Mouse (Mus musculus): ENCODE data around the gene Mlec.
"Not testable (repeated sequence)": the region's sequence is repeated elsewhere in the genome, so short reads cannot be mapped to it uniquely, and the experiment has no call there.

Gene Mlec

DNA sequence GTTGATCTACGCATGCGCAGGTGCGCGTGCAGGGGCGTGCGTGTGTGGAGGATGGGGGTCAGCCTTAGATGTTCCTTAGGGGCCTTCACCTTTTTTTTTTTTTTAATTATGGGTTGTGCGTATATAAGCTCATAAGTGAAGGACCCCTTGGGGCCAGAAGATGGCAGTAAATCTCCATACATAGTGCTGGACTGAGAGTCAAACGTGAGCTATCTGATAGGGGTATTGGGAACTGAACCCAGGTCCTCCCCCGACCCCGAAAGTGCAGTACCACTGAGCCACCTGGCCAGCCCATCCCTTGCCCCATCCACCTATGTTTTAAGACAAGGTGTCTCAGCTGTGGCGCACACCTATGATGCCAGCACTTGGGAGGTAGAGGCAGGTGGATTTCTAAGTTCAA lies 21.6 kb upstream of the Mlec start:
- in situ Hi-C loops (cut with MboI, MseI) = no loop called here

DNA sequence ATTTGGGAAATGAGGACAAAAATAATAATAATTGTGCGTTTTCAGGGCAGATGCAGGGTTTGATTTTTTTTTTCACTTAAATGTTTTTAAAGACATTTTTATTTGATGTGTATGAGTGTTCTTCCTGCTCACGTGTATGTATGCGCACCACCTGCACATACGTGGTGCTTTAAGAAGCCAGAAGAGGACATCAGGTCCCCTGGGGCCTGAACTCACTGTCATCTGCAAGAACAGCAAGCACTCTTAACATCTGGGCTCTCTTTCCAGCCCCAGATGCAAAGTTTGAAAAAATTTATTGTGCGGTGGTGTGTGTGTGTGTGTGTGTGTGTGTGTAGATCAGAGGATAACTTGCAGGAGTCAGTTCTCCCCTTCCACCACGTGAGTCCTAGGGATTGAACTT lies 19.9 kb upstream of the Mlec start:
- in situ Hi-C loops (cut with MboI, MseI) = no loop called here

GRCm38 (mm10) chr5:115174554-115174953 lies 16.6 kb upstream of the Mlec start:
- in situ Hi-C loops (cut with MboI, MseI) = no loop called here

- in situ Hi-C loops (cut with MboI, MseI) = no loop called here
These were observed 12.2 kb upstream of the Mlec start for GRCm38 (mm10) chr5:115170150-115170549.

DNA sequence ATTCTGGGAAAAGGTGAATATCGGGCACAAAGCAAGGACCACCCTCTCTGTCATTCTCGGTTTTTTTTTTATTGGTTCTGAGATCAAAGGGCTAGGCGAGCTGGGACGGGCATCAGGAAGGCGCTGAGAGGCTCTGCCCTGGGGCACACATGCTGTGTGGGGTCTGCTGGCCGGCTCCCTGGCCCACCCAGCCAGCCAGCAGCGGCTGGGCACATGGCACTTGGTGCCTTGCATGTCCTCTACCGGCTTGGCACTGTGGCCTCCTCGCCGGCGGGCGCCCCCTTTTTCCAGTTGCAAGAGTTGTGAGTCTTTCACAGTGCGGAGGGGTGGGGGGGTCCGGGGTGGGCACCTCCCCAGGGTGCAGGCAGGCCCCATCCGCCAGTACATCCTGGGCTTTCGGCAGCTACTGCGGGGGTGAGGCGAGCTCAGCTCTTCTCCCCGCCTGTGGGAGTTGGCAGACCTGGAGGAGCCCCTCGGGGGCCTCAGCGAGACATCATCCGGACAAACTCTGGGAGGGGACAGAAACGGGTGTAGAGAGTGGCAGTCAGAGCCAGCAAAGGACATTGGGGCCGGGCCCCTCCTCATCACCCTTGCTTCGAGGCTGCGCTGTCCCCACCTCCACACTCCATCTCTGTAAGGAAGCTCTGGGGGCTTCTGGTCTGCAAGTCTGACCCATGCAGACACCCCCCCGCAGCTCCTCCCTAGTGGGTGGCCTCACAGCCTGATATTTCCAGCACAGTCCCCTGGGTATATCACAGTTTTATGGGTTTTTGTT lies 10.8 kb upstream of the Mlec start:
- in situ Hi-C loops (cut with MboI, MseI) = no loop called here

- in situ Hi-C loops (cut with MboI, MseI) = no loop called here
These were observed 9.4 kb upstream of the Mlec start for GRCm38 (mm10) chr5:115167396-115167795.

GRCm38 (mm10) chr5:115166815-115167194 lies 8.8 kb upstream of the Mlec start:
- in situ Hi-C loops (cut with MboI, MseI) = no loop called here

DNA sequence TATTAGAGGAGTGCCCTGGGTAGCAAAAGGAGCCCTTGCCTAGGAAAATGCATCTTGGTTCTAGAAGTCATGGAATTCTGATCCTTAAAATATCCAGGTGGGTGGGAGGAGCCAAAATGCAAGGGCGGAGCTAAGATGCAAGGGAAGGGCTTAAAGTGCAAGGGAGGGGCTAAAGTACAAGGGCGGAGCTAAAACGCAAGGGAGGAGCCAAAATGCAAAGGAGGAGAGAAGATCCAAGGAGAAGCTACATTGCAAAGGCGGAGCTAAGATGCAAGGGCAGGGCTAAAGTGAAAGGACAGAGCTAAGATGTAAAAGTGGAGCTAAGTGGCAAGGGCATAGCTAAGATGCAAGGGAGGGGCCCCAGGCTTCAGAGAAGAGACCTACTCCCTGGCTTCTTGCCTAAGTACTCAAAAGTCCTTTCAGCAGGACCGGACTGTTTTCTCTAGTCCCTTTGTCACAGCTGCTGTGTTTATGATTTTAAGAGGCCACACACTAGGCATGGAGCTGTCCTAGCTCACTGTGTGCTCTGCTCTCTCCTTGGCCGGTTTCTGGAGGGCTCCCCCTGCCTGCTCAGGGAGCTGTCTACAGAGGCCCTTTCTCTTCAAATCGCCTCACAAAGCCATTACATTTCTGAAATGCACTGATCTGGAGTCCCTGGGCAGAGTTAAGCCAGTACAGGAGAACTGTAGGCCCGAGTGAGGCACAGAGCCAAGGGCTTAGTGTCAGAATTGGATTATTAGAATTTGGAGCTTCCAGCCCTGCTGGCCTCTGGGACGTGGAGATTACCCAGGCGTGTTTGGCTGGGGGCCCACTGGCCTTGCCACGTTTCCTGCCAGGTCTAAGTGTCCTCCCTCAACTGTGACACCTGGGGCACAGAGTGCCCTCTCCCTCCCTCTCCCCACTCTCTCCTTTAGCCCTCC lies 8.2 kb upstream of the Mlec start:
- in situ Hi-C loops (cut with MboI, MseI) = no loop called here

DNA sequence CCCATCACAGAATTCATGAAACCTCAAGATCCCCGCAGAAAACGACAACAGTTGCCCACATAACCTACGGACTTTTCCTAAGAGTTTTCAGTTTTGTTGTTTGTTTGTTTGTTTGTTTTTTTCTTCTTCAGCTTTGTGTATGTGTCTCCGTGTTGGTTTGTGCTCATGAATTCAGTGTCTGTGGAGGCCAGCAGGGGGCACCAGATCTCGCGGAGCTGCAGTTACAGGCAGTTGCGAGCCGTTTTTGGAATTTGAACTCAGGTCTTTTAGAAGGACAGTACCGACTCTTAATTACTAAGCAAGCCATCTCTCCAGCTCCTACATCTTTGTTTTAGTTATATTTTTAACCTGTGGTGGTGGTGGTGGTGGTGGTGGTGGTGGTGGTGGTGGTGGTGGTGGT lies 7.4 kb upstream of the Mlec start:
- in situ Hi-C loops (cut with MboI, MseI) = no loop called here

DNA sequence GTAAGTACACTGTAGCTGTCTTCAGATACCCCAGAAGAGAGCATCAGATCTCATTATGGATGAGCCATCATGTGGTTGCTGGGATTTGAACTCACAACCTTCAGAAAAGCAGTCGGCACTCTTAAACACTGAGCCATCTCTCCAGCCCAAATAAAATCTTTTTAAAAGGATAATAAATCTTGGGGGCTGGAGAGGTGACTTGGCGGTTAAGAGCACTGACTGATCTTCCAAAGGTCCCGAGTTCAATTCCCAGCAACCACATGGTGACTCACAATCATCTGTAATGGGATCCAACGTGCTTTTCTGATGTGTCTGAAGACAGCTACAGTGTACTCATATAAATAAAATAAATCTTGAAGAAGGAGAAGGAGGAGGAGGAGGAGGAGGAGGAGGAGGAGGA lies 6.5 kb upstream of the Mlec start:
- in situ Hi-C loops (cut with MboI, MseI) = not testable (repeated sequence)

DNA sequence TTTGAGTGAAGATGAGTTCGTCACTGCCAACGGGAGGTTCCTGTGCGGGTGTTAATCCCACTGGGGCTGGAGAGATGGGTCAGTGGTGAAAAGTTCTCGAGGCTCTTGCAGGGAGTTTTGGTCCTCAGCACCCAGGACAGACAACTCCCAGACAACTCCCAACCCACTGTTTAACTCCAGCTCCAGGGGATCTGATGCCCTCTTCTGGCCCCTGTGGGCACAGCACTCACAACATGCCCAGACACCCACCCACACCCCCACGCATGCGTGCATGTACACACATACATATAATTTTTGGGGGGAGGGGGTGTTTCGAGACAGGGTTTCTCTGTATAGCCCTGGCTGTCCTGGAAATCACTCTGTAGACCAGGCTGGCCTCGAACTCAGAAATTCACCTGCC lies 5.6 kb upstream of the Mlec start:
- in situ Hi-C loops (cut with MboI, MseI) = no loop called here

DNA sequence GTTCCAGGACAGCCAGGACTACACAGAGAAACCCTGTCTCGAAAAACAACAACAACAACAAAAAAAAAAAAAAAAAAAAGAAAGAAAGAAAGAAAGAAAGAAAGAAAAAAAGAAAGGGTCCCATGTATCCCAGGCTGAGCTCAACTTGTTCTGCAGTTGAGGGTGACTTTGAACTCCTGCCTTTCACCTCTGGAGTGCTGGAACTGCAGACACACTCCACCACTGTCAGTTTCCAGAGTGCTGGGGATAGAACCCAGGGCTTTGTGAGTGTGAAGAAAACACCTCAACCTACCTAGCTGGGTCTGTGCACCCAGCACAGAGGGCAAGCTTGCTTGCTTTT lies 3.9 kb upstream of the Mlec start:
- in situ Hi-C loops (cut with MboI, MseI) = not testable (repeated sequence)

DNA sequence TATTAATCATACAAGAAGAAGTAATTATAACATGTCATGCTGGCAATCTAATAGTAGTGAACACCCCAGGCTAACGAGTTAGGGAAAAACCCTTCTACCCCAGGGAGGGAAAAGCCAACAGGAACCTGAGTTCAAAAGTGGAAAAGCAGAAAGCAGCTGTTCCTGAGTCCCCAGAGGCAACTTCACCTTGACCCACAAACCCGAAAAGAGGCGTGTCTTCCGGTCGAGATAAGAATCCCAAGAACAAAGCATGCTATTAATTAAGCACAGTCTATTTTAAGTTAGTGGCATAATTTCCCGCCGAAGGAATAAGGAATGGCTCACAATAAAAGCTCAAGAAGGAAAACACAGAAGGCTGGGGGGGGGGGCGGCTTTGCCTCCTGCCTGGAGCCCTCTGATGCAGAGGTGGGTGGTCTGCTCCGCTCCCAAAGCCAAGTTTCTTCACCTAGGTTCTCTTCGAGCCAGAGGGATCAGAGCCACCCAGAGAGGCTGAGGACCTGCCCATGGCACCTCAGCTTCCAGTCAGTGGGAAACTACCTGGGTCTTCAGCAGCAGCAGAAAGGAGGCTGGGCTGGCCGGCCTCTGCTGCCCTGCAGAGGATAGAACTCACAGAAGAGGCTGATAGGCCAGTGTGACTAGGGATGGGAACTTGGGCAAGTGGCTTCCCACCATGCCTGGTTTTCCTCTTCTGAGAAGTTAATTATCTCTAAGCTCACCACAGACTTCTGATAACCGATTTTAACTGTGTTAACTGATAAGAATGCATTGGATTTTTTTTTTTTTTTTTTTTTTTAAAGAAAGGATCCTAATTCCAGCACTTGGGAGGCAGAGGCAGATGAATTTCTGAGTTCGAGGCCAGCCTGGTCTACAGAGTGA lies 3.3 kb upstream of the Mlec start:
- in situ Hi-C loops (cut with MboI, MseI) = no loop called here

DNA sequence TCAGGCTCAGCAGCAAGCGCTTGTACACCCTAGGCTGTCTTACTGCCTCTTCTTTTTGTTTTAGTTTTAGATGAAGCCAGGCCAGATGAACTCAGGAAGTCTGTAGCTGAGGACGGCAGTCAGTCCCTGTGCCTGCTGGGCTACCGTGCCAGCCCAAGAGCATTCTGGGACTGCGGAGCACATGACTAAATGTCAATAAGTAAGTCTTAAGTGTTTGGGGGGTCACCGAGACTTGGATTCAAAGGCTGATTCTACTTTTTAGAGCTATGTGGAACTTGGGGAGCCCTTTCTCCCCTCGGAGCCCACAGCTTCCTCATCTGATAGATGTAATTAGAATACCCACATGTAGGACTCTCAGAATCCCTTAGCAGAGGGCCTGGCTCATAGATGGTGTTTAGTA lies 2.7 kb upstream of the Mlec start:
- in situ Hi-C loops (cut with MboI, MseI) = no loop called here

- in situ Hi-C loops (cut with MboI, MseI) = no loop called here
These were observed 1.2 kb upstream of the Mlec start for GRCm38 (mm10) chr5:115159165-115159564.

DNA sequence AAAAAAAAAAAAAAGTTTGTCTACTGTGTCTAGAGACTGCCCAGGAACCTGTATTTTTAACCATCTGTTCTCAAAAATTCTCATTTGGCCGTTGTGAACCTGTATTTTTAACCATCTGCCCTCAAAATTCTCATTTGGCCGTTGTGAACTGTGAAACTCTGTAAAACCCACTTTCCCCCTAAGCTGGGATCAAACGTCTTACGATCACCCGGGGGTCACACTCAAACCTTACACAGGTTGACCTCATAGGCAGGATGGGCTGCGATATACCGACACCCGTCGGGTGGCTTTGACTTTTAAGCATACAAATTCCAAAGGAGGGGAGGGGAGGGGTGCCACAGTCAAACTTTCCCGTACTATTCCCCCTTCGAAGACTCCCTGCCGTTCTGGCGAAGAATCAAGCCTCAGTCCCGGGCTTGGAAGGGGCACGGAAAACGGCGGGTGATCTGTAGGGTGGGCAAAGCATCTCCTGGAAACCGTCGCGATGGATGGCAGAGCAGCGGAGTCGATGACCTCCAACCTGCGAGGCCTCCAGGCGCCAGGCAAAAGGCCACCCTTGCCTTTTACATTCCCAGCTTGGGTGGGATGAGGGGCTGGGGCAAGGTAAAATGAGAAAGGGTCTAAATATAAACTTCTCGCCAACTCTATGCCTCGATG lies 918 bp downstream of the Mlec start:
- in situ Hi-C loops (cut with MboI, MseI) = no loop called here

DNA sequence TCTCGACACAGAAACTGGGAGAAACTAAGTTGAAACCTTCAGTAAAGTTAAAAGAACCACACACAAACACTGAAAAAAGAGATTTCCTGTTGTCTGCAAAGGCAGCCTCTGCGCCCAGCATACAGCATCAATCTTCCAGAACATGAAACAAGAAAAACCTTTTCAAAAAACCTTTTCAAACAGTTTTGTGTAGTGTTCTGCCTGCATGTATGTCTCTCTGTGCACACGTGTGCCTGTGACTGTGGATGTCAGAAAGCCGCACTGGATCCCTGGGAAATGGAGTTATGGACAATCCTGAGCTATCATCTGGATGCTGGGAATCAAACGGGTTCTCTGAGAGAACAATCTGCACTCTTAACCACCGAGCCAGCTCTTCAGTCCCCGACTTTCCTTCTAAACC lies 1.6 kb downstream of the Mlec start:
- in situ Hi-C loops (cut with MboI, MseI) = no loop called here

DNA sequence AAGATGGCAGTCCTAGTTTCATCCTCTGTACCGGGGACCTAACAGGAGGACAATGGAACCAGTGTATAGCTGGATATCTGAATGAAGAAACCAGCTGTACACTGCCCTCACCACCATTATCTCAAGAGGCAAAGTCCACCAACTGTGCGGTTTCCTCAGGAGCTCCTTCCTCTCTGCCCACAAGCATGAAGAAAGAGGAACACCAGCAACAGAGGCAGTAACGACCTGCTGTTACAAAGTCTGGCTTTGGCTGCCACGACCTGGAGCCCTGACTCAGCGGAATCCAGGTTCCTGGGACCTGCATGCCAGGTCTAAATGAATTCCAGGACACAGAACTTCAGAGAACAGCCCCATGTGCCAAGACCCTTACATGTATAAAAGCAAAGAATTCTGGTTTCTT lies 2.1 kb downstream of the Mlec start:
- in situ Hi-C loops (cut with MboI, MseI) = no loop called here

DNA sequence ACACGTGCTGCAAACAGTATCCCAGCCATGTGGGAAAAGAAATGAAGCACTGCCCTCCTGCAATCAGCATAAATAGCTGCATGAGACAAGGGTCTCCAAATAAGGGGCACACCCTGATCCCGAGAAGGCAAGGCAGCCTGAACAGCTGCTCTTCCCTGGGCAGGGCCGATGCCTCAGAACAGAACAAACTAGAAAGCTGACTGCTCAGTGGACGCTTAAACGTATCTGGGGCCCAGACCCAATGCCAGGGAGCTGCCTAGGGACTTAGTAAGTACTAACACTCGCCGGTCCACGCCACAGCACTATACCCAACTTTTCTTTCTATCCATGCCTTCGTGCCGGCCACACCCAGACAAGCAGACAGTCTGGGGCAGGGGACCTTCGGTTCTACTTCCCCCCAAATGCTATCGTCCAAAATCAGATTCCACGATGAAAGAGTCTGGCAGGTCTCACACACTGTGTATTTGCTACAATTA lies 2.8 kb downstream of the Mlec start:
- in situ Hi-C loops (cut with MboI, MseI) = no loop called here

DNA sequence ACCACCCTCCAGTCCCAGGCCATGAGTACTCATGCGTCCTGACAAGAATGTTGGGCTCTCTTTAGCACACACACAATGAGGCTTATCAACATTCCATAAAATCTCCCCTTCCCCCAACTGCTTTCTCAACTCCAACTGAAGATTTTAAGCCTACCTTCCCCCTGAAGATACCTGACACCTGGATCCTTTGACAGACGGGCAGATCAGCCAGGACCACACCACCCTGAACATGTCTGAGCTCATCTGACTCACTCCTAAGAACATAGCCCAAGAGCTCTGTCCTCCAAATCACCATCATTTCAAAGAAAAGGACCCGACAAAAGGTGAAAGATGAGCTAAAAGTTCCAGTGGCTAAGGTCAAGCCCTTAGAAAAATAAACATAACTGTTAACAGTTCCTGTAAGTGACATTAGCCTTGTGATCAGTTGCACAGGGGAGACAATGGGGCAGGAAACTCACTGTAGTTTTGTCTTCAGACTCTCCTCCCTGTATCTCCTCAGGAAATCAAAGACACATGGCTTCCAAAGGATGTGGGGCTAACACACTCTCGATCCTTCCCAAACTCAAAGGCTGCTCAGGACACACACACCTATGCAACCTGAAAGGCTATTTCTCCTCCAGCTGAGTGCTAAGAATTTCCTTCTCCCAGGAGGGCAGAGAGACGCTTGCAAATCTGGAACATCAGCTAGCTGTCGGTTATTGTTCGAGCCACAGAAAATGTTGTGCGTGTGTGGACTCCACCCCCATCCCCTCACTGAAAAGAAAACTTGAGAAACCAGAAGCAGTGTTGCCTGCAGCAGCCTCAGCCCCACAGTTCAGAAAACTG lies 5.6 kb downstream of the Mlec start:
- in situ Hi-C loops (cut with MboI, MseI) = no loop called here

GRCm38 (mm10) chr5:115151457-115151856 lies 6.5 kb downstream of the Mlec start:
- in situ Hi-C loops (cut with MboI, MseI) = no loop called here
